Mouse (Mus musculus) regulatory T cell (primary cell): ENCODE measurements around the gene Rab11a.
"Not testable (repeated sequence)": the region's sequence is repeated elsewhere in the genome, so short reads cannot be mapped to it uniquely, and the experiment has no call there.

Source experiments
- in situ Hi-C: fragments of 300-600 bp; cut with MboI, MseI; formaldehyde crosslinking; loops from one replicate; pipeline ENCODE4 v1.15.1; 2025; ENCODE audit warnings: high pct_unique_total_duplicates

Gene Rab11a

GRCm38 (mm10) chr9:64747735-64748134 is 10.2 kb upstream of the Rab11a start:
- in situ Hi-C loops: no loop called here

- in situ Hi-C loops: no loop called here
These were observed 4.9 kb upstream of the Rab11a start for GRCm38 (mm10) chr9:64742453-64742852.

GRCm38 (mm10) chr9:64739001-64739400 is 1.4 kb upstream of the Rab11a start:
- in situ Hi-C loops: no loop called here

GRCm38 (mm10) chr9:64736639-64737405 is 736 bp downstream of the Rab11a start:
- in situ Hi-C loops: no loop called here

- in situ Hi-C loops: no loop called here
These were observed 1.4 kb downstream of the Rab11a start for GRCm38 (mm10) chr9:64736076-64736638.

- in situ Hi-C loops: not testable (repeated sequence)
These were observed 2.6 kb downstream of the Rab11a start for GRCm38 (mm10) chr9:64734992-64735391.

- in situ Hi-C loops: no loop called here
These were observed 3.4 kb downstream of the Rab11a start for GRCm38 (mm10) chr9:64734166-64734565.

- in situ Hi-C loops: no loop called here
These were observed 6.5 kb downstream of the Rab11a start for GRCm38 (mm10) chr9:64731029-64731560.

GRCm38 (mm10) chr9:64726454-64726853 is 11.1 kb downstream of the Rab11a start:
- in situ Hi-C loops: no loop called here

GRCm38 (mm10) chr9:64719526-64720163 is 17.9 kb downstream of the Rab11a start:
- in situ Hi-C loops: no loop called here

- in situ Hi-C loops: not testable (repeated sequence)
These were observed 27.3 kb downstream of the Rab11a start for GRCm38 (mm10) chr9:64710291-64710690.

GRCm38 (mm10) chr9:64704073-64704840 is 33.3 kb downstream of the Rab11a start:
- in situ Hi-C loops: no loop called here

- in situ Hi-C loops: no loop called here
These were observed 34.1 kb downstream of the Rab11a start for GRCm38 (mm10) chr9:64703420-64703965.

GRCm38 (mm10) chr9:64702937-64703336 is 34.6 kb downstream of the Rab11a start:
- in situ Hi-C loops: no loop called here

GRCm38 (mm10) chr9:64702391-64702790 is 35.2 kb downstream of the Rab11a start:
- in situ Hi-C loops: no loop called here

- in situ Hi-C loops: no loop called here
These were observed 35.9 kb downstream of the Rab11a start for GRCm38 (mm10) chr9:64701651-64702050.

GRCm38 (mm10) chr9:64700451-64701311 is 36.9 kb downstream of the Rab11a start:
- in situ Hi-C loops: no loop called here

- in situ Hi-C loops: no loop called here
These were observed 39.0 kb downstream of the Rab11a start for GRCm38 (mm10) chr9:64698586-64698985.

GRCm38 (mm10) chr9:64697677-64698076 is 39.9 kb downstream of the Rab11a start:
- in situ Hi-C loops: no loop called here

GRCm38 (mm10) chr9:64697006-64697405 is 40.6 kb downstream of the Rab11a start:
- in situ Hi-C loops: no loop called here

- in situ Hi-C loops: no loop called here
These were observed 41.2 kb downstream of the Rab11a start for GRCm38 (mm10) chr9:64696404-64696803.
